Mouse (Mus musculus) urinary bladder, postnatal 4 days (tissue): ENCODE data around the gene Lsm5.

ENCODE experiments used
- DNase-seq, 2 experiments: peaks; one replicate each; pipeline ENCODE4 v3.0.0; 2021 to 2022; ENCODE audit warnings: low spot score in 2 of 2

The Lsm5 gene

DNA sequence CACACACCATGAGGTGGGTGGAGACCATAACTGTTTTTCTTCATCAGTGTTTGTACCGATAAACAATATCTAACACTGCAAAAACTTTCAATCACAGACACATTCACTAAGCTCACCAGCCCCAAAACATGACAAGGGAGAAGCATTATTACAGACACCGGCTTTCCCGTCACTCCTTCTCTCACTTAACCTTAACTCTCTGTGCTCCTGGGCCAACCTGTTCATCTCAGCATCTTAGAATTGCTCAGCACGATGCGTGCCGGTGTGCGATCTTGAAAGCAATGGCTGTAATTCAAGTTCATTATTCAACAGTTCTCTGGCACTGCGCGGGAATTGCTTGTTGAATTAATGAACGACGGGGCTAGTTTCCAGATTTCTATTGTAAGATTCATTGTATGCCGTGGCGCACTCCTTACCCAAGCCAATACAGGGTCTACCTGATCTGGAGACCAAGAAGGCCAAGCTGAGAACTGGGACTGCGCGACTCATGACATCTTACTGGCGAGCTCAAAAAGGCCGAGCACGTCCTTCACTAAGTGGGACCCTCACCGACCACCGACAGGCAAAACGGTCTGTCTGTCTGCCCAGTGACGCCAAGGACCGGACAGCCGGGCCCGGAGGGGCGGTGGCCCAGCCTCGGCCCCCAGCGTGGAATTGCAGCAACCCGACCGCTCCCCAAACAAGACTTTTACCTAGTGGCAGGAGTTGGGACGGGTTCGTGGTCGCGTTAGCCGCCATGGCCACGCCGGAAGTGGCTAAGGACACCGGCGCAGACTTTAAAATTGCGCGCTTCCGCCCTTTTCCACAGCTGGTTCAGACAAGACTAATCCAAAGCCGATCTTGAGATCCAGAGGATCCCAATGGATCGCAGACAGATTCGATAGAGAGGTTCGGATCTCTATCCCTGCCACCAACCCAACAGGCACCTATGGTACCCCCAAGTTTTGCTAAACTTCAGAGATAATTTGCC is at the start of gene Lsm5:
TSS of gene Lsm5 (minus strand) at position 780 of the 970 bp plus-strand sequence.
- peak; percentile 72 to 76 for DNase-seq

DNA sequence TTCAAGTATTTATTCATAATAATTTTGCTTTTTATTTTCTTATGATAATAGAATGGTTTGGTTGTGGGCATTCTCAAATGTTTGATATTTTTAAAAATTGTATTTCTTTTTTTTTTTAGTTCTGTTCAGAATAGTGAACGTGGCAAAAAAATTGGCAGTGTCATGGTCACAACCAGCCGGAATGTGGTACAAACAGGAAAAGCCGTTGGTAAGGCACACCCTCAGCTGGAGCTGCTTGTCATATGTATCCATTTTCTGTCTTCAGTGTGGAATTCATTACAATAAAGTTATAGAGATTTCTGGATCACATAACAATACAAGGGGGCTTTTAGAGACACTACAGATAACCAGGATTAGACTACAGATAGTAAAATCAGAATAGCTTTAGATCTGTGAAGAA is 49.2 kb upstream of the Lsm5 start:
- no peak for DNase-seq

GRCm38 (mm10) chr6:56745950-56746543 is 41.5 kb upstream of the Lsm5 start:
- DNase-seq: no peak

- DNase-seq: no peak
Measured at GRCm38 (mm10) chr6:56732545-56732944, 28.0 kb upstream of the Lsm5 start.

- DNase-seq: no peak
Measured at GRCm38 (mm10) chr6:56720877-56721276, 16.4 kb upstream of the Lsm5 start.

- DNase-seq: no peak
Measured at GRCm38 (mm10) chr6:56719071-56719470, 14.6 kb upstream of the Lsm5 start.

DNA sequence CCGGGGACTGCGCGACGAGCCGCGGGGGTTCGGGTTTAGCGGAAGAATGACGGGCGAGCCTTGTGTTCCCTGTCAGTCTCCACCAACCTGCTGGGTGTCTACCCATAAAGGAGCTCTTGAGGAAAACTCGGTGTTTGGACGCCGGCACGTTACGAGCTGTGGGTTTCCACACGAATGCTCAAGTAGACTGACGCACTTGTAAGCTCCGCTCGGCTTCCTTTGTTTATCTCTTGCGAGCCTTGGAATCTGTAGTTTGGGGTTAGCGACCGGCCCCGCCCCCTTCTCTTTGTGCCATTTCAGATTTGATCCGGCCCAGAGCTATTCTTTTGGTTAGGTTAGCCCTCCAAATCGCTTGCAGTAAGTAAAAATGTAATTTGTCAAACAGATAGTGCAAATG is 10.8 kb upstream of the Lsm5 start:
- no peak for DNase-seq

DNA sequence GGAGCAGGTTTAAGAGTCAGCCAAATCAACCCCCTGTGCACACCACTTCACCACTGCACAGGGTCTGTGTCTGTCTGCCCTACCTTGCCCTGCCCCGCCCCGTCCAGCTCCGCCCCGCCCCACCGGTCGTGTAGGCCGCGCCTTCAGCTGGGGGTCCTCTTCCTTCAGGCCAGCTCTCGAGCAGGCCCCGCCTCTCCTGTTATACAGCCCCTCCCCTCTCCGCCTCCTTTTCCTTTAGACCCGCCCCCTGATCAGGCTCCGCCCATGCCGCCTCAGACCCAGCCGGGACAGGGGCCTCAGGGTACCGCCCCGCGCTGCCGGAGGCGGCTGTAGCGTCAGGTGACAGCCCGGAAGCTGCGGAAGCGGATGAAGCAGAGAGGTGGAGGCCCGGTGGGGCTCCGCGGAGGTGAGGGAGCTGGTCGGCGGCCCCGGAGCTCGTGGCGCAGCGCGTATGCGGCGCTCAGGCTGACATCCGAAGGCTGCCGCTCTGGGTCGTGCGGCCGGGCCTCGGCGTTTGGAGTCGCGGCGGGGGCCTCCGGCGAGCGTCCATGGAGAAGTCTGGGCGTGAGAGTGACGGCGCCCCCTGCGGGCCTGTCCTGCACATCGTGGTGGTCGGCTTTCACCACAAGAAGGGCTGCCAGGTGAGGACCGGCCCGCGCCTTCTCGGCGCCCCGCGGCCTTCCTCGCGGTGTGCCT is 10.2 kb upstream of the Lsm5 start, which contains the start of gene Avl9:
TSS of gene Avl9 (plus strand) at position 326 of the 696 bp plus-strand sequence.
- peak; percentile 97 to 98 for DNase-seq

GRCm38 (mm10) chr6:56714186-56714573 is 9.7 kb upstream of the Lsm5 start:
- DNase-seq: no peak

DNA sequence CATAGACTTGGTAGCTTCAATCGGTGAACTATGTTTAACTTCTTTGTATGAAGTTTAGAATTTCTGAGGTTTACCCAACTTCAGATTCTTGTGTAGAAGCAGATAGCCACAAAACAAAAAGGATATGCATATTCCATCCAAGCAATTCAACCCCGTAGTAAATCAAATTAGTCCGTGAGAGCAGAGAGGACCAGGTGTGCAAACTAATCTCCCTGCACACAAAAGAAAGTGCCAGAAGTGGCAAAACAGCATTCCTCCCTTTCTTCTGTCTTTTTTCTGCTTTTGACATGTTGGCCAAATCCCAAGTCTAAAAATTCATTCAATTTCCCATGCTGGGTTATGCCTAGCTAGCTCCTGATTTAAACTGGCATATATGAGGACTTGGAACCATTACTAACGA is 12.1 kb downstream of the Lsm5 start:
- no peak for DNase-seq

- peak in 1 of 2 experiments; percentile 72 for DNase-seq
Measured at GRCm38 (mm10) chr6:56691205-56691604, 13.3 kb downstream of the Lsm5 start.

DNA sequence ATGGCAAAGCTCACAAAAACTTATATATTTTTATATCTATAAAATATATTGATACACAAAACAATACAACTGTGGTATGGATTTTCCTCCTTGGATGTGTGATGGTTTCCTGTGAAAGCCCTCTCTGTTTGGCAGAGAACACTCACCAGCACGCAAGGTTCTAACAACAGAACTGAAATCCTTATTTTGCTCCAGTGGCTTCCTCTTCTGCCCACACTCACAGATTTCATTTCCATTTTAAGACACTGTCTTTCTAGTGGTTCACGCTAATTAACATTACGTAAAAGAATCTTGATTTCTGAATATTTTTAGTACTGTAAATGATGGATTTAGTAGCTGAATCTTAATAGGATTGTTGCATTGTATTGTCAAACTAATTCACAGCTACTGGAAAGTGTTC is 16.3 kb downstream of the Lsm5 start:
- no peak for DNase-seq

DNA sequence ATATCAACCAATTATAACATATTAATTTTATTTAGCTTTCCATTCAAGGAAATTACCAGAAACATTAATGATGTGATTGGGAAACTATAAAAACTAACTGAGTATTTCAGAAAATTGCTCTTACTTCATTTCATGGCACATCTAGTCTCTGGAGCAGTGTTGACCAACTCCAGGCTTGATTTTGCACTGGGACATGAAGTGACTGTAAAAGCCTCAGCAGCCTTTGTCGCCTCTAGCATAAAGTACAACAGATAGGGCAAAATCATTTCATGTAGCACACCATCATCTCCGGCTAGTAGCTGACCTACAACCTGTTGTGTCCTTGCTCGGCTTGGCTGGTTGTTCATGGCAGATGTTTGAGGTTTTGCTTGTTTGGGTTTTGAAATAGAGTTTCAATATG is 40.1 kb downstream of the Lsm5 start:
- no peak for DNase-seq

DNA sequence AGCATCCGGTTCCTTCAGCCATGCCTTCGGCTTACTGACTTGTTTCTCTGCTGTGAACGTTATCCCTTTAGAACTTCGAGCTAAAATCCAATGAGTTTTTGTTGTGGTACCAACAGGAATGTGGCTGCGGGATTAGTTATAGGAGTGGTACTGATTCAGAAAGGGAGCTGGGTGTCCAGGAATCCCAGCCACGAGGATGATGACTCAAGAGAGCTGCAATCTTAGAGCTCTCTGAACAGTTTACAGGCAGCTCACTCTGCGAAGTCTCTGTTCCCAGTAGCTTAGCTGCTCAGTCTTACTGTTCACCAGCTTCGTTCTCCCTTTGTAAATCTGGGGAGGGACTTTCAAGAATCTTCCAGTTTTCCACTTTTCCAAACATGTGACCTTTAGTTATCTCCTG is 49.1 kb downstream of the Lsm5 start:
- no peak for DNase-seq

DNA sequence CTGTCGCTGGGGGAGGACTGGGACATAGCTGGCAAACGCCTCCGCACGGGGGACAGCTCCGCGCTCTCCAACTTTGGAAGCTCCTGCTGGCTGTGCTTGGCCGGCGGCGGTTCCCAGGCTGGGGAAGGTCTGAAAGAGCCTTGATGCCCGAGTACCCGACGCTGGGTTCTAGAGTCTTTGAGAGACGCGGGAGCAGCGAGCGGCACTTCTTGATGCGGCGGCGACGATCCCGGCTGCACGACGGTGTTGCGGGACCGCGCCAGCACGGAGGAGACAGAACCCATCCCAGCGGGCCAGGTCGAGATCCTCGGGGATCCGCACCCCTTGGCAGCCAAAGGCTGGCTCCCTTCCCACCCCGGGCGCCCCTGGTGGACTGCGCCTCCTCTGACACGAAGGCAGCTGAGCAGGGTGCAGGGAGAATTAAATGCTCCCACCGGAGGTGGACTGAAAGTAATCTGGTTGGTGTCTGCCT is 52.4 kb downstream of the Lsm5 start:
- DNase-seq: no peak
